ENCODE assay signal across 14 mouse cellular contexts in the genomic region with DNA sequence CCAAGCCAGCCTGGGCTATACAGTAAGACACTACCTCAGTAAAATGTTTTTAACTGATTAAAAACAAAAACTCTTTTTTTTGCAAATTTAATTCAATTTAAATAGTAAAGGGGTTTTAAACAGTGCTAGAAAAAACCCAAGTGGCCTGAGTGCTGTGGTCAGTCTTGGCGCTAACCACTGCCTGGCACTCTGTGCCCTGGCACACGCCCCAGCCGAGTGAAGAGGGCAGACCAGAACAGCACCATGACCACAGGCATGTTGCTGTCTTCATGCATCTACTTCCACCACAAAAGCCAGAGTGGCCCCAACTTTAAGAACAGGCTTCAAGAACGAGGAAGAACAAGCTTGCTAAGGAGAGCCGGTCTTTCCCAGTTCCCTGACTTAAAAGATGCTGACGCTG.
"Had no signal": no experiment of that assay in that cellular context is flagged by ENCODE, and none has a peak within 500 bp of the region (broad histone marks: within the 10 kb centered on the region; RNA-seq: fewer than 3 reads in every experiment).

No protein-coding gene starts in this region.

- H3K27me3 ChIP-seq: limb, embryonic 13.5 days; liver, embryonic 12.5 days; liver, embryonic 15.5 days; lung, embryonic 15.5 days; stomach, embryonic 15.5 days had no signal

- H3K4me3 ChIP-seq: limb, embryonic 10.5 days; limb, embryonic 13.5 days; liver, embryonic 12.5 days; liver, embryonic 15.5 days; lung, embryonic 15.5 days; stomach, embryonic 15.5 days had no signal

- DNase-seq: kidney, adult 18-20 months; kidney, postnatal 36 days; liver; lung, adult 18-20 months; lung, postnatal 10 days; midbrain, embryonic 14.5 days; thymus, postnatal 25 days had no signal

- H3K36me3 ChIP-seq: limb, embryonic 10.5 days; liver, embryonic 12.5 days; liver, embryonic 15.5 days; lung, embryonic 15.5 days; stomach, embryonic 15.5 days had no signal

- H3K27ac ChIP-seq: kidney, postnatal 0 days; limb, embryonic 10.5 days; limb, embryonic 13.5 days; liver, embryonic 12.5 days; liver, embryonic 15.5 days; lung, embryonic 15.5 days; stomach, embryonic 15.5 days had no signal

- H3K4me1 ChIP-seq: limb, embryonic 10.5 days; limb, embryonic 13.5 days; liver, embryonic 12.5 days; liver, embryonic 15.5 days; lung, embryonic 15.5 days; stomach, embryonic 15.5 days had no signal
